Mouse (Mus musculus): ENCODE measurements around the gene Crtam. TPM values are rescaled to one million over a fixed set of nuclear protein-coding genes. Genes with fewer than 3 reads are reported as not detected.

The Crtam gene
- polyA plus RNA-seq (2017; shearing (Covaris generic)): 1 to 10 TPM; 1.2 to 2.7 TPM

GRCm38 (mm10) chr9:41004415-41004814 lies at the start of gene Crtam:
Crtam (minus strand) TSS chr9:41004628.
- no peak for ATAC-seq

GRCm38 (mm10) chr9:41054166-41054565 lies 49.7 kb upstream of the Crtam start:
- ATAC-seq: no peak

- no peak for ATAC-seq
Observed at GRCm38 (mm10) chr9:41053478-41053877, 49.0 kb upstream of the Crtam start.

- ATAC-seq: no peak
Observed at GRCm38 (mm10) chr9:41051080-41051932, 46.9 kb upstream of the Crtam start.

- no peak for ATAC-seq
Observed at GRCm38 (mm10) chr9:41050331-41051079, 46.1 kb upstream of the Crtam start.

- ATAC-seq: no peak
Observed at GRCm38 (mm10) chr9:41049282-41049681, 44.9 kb upstream of the Crtam start.

- no peak for ATAC-seq
Observed at GRCm38 (mm10) chr9:41048820-41049219, 44.4 kb upstream of the Crtam start.

- ATAC-seq: peak; percentile 59
Observed at GRCm38 (mm10) chr9:41048216-41048615, 43.8 kb upstream of the Crtam start.

- no peak for ATAC-seq
Observed at GRCm38 (mm10) chr9:41047654-41048053, 43.2 kb upstream of the Crtam start.

- ATAC-seq: no peak
Observed at GRCm38 (mm10) chr9:41044626-41045025, 40.2 kb upstream of the Crtam start.

- no peak for ATAC-seq
Observed at GRCm38 (mm10) chr9:41043641-41044040, 39.2 kb upstream of the Crtam start.

GRCm38 (mm10) chr9:41041404-41041803 lies 37.0 kb upstream of the Crtam start:
- no peak for ATAC-seq

- no peak for ATAC-seq
Observed at GRCm38 (mm10) chr9:41038150-41038664, 33.8 kb upstream of the Crtam start.

- no peak for ATAC-seq
Observed at GRCm38 (mm10) chr9:41031590-41032489, 27.4 kb upstream of the Crtam start.

- no peak for ATAC-seq
Observed at GRCm38 (mm10) chr9:41029827-41030226, 25.4 kb upstream of the Crtam start.

GRCm38 (mm10) chr9:41028470-41028869 lies 24.0 kb upstream of the Crtam start:
- ATAC-seq: no peak

- ATAC-seq: no peak
Observed at GRCm38 (mm10) chr9:41021690-41022089, 17.3 kb upstream of the Crtam start.

GRCm38 (mm10) chr9:41020486-41020885 lies 16.1 kb upstream of the Crtam start:
- ATAC-seq: no peak

GRCm38 (mm10) chr9:41014512-41014911 lies 10.1 kb upstream of the Crtam start:
- ATAC-seq: no peak

GRCm38 (mm10) chr9:41012456-41012855 lies 8.0 kb upstream of the Crtam start:
- no peak for ATAC-seq

- no peak for ATAC-seq
Observed at GRCm38 (mm10) chr9:41011512-41012436, 7.3 kb upstream of the Crtam start.

All from activated CD4-positive, CD25-positive, alpha-beta regulatory T cell, adult 4 months (primary cell).